Mouse (Mus musculus): ENCODE data around the gene Mrpl22. TPM values are rescaled to one million over a fixed set of nuclear protein-coding genes. Genes with fewer than 3 reads are reported as not detected.
A peak's percentile ranks its signal among the peaks of the same experiment; 100 is the strongest.
"Not testable (repeated sequence)": the region's sequence is repeated elsewhere in the genome, so short reads cannot be mapped to it uniquely, and the experiment has no call there.

Gene Mrpl22
- polyA plus RNA-seq, 1 experiment from 2014 or later: 143 TPM

GRCm38 (mm10) chr11:58215049-58215430, 43.6 kb downstream of the Mrpl22 start:
- not testable (repeated sequence) for DNase-seq (ENCODE audit: low spot score); H3K27ac ChIP-seq (replicated peaks); H3K36me3 ChIP-seq (replicated peaks); H3K9me3 ChIP-seq; H3K27me3 ChIP-seq (replicated peaks; ENCODE audit: low read depth, poor library complexity, severe bottlenecking)
- WGBS: 39% methylated on average over 3 of the region's 3 CpGs
- peaks cover 25% of the 10 kb centered on the region for H3K4me1 ChIP-seq
- peak overlapping the region; percentile 49; the same call in 1 of the 2 replicates for H3K4me3 ChIP-seq

- WGBS: 82% methylated on average over 5 of the region's 5 CpGs
- no peak for DNase-seq (ENCODE audit: low spot score)
- Histone ChIP-seq H3K9me3 (no peaks in the 10 kb centered on the region), H3K27ac (replicated peaks) (no peak overlapping the region), H3K4me1 (peaks cover 23% of the 10 kb centered on the region), H3K27me3 (replicated peaks; ENCODE audit: low read depth, poor library complexity, severe bottlenecking) (no peaks in the 10 kb centered on the region; the same call in 1 of the 2 replicates), H3K36me3 (replicated peaks) (no peaks in the 10 kb centered on the region), H3K4me3 (no peak overlapping the region)
Observed at GRCm38 (mm10) chr11:58215814-58216213, 44.4 kb downstream of the Mrpl22 start.

DNA sequence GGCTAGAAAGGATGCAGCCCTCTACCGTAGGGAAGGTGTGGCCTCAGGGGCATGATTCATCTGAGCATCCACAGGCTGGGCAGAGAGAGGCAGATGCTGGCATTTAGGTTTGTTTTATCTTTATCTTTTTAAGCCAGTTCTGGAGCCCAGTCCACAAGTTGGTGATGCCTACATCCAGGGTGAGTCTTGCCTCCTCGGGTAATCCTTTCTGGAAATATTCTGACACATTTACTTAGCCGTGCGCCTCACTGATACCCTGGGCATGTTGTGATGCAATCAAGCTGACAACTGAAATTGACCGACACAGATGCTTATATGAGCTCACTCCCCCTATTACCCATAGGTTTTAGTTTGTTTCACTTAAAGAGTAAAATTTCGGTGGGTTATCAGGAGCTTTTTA, 45.4 kb downstream of the Mrpl22 start:
- Histone ChIP-seq H3K36me3 (replicated peaks) (no peaks in the 10 kb centered on the region), H3K27ac (replicated peaks) (no peak overlapping the region), H3K9me3 (no peaks in the 10 kb centered on the region), H3K4me3 (no peak overlapping the region), H3K4me1 (peaks cover 13% of the 10 kb centered on the region; the same call in 1 of the 2 replicates), H3K27me3 (replicated peaks; ENCODE audit: low read depth, poor library complexity, severe bottlenecking) (no peaks in the 10 kb centered on the region; the same call in 1 of the 2 replicates)
- no peak for DNase-seq (ENCODE audit: low spot score)
- 86% methylated on average over 6 of the region's 6 CpGs for WGBS

GRCm38 (mm10) chr11:58223751-58224150, 52.3 kb downstream of the Mrpl22 start:
- no peak for DNase-seq (ENCODE audit: low spot score)
- Histone ChIP-seq H3K27me3 (replicated peaks; ENCODE audit: low read depth, poor library complexity, severe bottlenecking) (no peaks in the 10 kb centered on the region), H3K36me3 (replicated peaks) (no peaks in the 10 kb centered on the region), H3K4me1 (peaks cover 9% of the 10 kb centered on the region), H3K9me3 (no peaks in the 10 kb centered on the region), H3K4me3 (no peak overlapping the region), H3K27ac (replicated peaks) (no peak overlapping the region)
- WGBS: 56% methylated on average over 4 of the region's 4 CpGs

DNA sequence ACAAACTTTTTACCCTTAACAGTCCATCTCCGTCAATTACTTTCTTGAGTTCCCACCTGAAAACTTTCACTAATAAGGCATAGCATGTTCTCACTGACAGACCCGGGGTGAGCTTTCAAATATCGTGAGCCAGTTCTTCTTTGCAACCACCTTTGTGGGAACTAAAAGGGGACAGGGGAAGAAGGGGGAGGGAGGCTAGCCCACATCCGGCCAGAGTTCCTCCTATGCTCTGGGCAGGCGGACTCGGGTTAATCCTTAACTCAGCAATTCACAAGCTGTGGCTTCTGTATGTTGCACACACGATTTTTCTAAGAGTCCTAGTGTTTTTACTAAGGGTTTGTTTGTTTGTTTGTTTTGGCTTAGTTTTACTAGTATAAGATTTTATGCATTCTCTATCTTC, 52.9 kb downstream of the Mrpl22 start:
- Histone ChIP-seq H3K9me3 (no peaks in the 10 kb centered on the region), H3K4me1 (peaks cover 9% of the 10 kb centered on the region), H3K4me3 (no peak overlapping the region), H3K36me3 (replicated peaks) (no peaks in the 10 kb centered on the region), H3K27me3 (replicated peaks; ENCODE audit: low read depth, poor library complexity, severe bottlenecking) (no peaks in the 10 kb centered on the region), H3K27ac (replicated peaks) (no peak overlapping the region)
- 59% methylated on average over 7 of the region's 7 CpGs for WGBS
- no peak for DNase-seq (ENCODE audit: low spot score)

DNA sequence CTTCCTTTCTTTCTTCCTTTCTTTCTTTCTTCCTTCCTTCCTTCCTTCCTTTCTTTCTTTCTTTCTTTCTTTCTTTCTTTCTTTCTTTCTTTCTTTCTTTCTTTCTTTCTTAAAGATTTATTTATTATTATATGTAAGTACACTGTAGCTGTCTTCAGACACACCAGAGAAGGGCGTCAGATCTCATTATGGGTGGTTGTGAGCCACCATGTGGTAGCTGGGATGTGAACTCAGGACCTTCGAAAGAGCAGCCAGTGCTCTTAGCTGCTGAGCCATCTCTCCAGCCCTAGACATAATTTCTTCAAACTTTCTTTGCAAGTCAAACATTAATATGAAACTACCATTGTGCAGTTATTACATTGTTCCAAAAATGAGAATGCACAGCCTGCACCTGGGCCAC, 53.4 kb downstream of the Mrpl22 start:
- not testable (repeated sequence) for H3K4me1 ChIP-seq; DNase-seq (ENCODE audit: low spot score); H3K27me3 ChIP-seq (replicated peaks; ENCODE audit: low read depth, poor library complexity, severe bottlenecking); H3K9me3 ChIP-seq; H3K27ac ChIP-seq (replicated peaks); H3K4me3 ChIP-seq; H3K36me3 ChIP-seq (replicated peaks)
- 81% methylated on average over 2 of the region's 2 CpGs for WGBS

- WGBS: 11% methylated on average over 5 of the region's 5 CpGs
- Histone ChIP-seq H3K27me3 (replicated peaks; ENCODE audit: low read depth, poor library complexity, severe bottlenecking) (no peaks in the 10 kb centered on the region), H3K9me3 (no peaks in the 10 kb centered on the region), H3K4me3 (no peak overlapping the region), H3K36me3 (replicated peaks) (no peaks in the 10 kb centered on the region), H3K27ac (replicated peaks) (no peak overlapping the region), H3K4me1 (peaks cover 9% of the 10 kb centered on the region)
- peak; percentile 80 for DNase-seq (ENCODE audit: low spot score)
Observed at GRCm38 (mm10) chr11:58225655-58226054, 54.2 kb downstream of the Mrpl22 start.

- DNase-seq (ENCODE audit: low spot score): no peak
- Histone ChIP-seq H3K27me3 (replicated peaks; ENCODE audit: low read depth, poor library complexity, severe bottlenecking) (no peaks in the 10 kb centered on the region), H3K9me3 (no peaks in the 10 kb centered on the region), H3K27ac (replicated peaks) (no peak overlapping the region), H3K4me1 (peaks cover 9% of the 10 kb centered on the region), H3K4me3 (no peak overlapping the region), H3K36me3 (replicated peaks) (no peaks in the 10 kb centered on the region)
Observed at GRCm38 (mm10) chr11:58226425-58226824, 55.0 kb downstream of the Mrpl22 start.

- not testable (repeated sequence) for H3K36me3 ChIP-seq (replicated peaks); H3K9me3 ChIP-seq; H3K27me3 ChIP-seq (replicated peaks; ENCODE audit: low read depth, poor library complexity, severe bottlenecking); H3K4me3 ChIP-seq; H3K27ac ChIP-seq (replicated peaks); H3K4me1 ChIP-seq; DNase-seq (ENCODE audit: low spot score)
- 77% methylated on average over 2 of the region's 2 CpGs for WGBS
Observed at GRCm38 (mm10) chr11:58228021-58228420, 56.6 kb downstream of the Mrpl22 start.

Other genes starting within 250 kb of the Mrpl22 start
- gene Larp1, start 162.6 kb upstream of the Mrpl22 start, polyA plus RNA-seq (2016; fragmentation: Nextera tagmentation; extraction: Ambion mirVana): 17.2 and 18.6 TPM in 2 replicates
- not detected in 2 replicates for gene Gm12248, start 78.5 kb upstream of the Mrpl22 start, polyA plus RNA-seq (2016; fragmentation: Nextera tagmentation; extraction: Ambion mirVana)
- gene Cnot8, start 67.5 kb upstream of the Mrpl22 start, polyA plus RNA-seq (2016; fragmentation: Nextera tagmentation; extraction: Ambion mirVana): 105 and 107 TPM in 2 replicates
- 39.6 and 40.5 TPM in 2 replicates for gene Gemin5, start 3.1 kb upstream of the Mrpl22 start, polyA plus RNA-seq (2016; fragmentation: Nextera tagmentation; extraction: Ambion mirVana)
- 2.1 and 2.8 TPM in 2 replicates for gene Igtp, start 27.9 kb downstream of the Mrpl22 start, polyA plus RNA-seq (2016; fragmentation: Nextera tagmentation; extraction: Ambion mirVana)
- gene Irgm2, start 28.0 kb downstream of the Mrpl22 start, polyA plus RNA-seq (2016; fragmentation: Nextera tagmentation; extraction: Ambion mirVana): 0.54 and 0.58 TPM in 2 replicates
- 0.06 TPM in 1 of 2 replicates, not detected in the other for gene 4930438A08Rik, start 103.1 kb downstream of the Mrpl22 start, polyA plus RNA-seq (2016; fragmentation: Nextera tagmentation; extraction: Ambion mirVana)
- gene Zfp692, start 135.4 kb downstream of the Mrpl22 start, polyA plus RNA-seq (2016; fragmentation: Nextera tagmentation; extraction: Ambion mirVana): 27.7 and 29.7 TPM in 2 replicates
- gene Zfp672, start 158.7 kb downstream of the Mrpl22 start, polyA plus RNA-seq (2016; fragmentation: Nextera tagmentation; extraction: Ambion mirVana): 24.7 and 27.1 TPM in 2 replicates
- 40.7 and 44.3 TPM in 2 replicates for gene Sh3bp5l, start 159.1 kb downstream of the Mrpl22 start, polyA plus RNA-seq (2016; fragmentation: Nextera tagmentation; extraction: Ambion mirVana)
- not detected in 2 replicates for gene Lypd8, start 207.4 kb downstream of the Mrpl22 start, polyA plus RNA-seq (2016; fragmentation: Nextera tagmentation; extraction: Ambion mirVana)
- not detected in 2 replicates for gene 1810065E05Rik, start 249.4 kb downstream of the Mrpl22 start, polyA plus RNA-seq (2016; fragmentation: Nextera tagmentation; extraction: Ambion mirVana)